Mouse (Mus musculus): ENCODE results near the gene Pxdn. TPM values are rescaled to one million over a fixed set of nuclear protein-coding genes. Genes with fewer than 3 reads are reported as not detected.

Gene Pxdn
- 10 to 100 TPM; 62.2 to 65.1 TPM for total RNA-seq (2021)

GRCm38 (mm10) chr12:29937308-29937707 is at the start of gene Pxdn:
Pxdn (plus strand) TSS chr12:29937608.
- DNase-seq (ENCODE audit: low spot score): no peak
- intact Hi-C loops (cut with DNase I): loop anchor here (5.0 kb wide), 1 partner anchor 85 kb away; no protein-coding TSS in a partner anchor

DNA sequence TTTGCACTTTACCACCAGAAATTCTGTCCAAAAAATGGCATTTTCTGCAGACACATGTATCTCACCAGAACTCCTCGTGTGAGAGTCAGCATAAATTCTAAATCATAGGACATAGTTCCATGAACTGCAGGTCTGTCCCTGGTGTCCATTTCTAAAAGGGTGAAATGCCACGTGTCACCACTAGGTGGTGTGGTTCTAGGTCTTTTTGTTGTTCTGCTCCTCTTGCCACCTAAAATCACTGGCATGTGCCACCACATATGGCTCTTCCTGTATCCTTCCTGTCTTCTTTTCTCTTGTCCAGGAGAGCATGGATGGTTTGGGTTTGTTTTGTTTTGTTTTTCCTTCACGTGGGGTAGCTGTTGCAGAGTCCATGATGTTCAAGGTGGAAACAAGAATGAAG is 42.7 kb upstream of the Pxdn start:
- no peak for DNase-seq (ENCODE audit: low spot score)
- intact Hi-C loops (cut with DNase I): no loop called here

DNA sequence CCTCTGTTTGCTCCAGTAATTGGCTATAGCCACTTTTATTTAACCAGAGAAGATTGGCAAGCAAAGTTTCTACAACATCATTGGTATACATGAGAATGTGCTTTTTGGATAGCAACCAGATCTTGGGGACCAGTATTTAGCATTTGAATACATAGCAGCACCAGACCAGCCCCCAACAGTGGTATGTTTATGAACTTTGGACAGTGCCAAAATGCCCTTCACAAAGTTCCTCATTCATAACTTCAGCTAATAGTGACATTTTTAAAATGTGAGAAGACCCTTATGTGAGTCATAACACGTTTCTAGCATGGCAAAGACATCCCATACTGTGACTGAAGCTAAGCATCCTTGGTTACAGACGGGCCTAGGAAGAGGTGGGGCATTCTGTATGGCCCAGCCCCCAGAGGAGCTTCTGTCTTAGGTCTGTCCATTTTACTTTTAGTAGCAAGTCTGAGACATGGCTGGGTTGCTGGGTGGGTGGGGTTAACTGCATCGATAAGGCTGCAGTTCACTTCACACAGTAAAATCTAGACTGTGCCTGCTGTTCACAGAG is 39.8 kb upstream of the Pxdn start:
- DNase-seq (ENCODE audit: low spot score): no peak
- intact Hi-C loops (cut with DNase I): no loop called here

GRCm38 (mm10) chr12:29904101-29904874 is 33.1 kb upstream of the Pxdn start:
- intact Hi-C loops (cut with DNase I): loop anchor here (10.0 kb wide), 1 partner anchor 471 kb away; the partner anchor contains the start of gene Sntg2
- no peak for DNase-seq (ENCODE audit: low spot score)

DNA sequence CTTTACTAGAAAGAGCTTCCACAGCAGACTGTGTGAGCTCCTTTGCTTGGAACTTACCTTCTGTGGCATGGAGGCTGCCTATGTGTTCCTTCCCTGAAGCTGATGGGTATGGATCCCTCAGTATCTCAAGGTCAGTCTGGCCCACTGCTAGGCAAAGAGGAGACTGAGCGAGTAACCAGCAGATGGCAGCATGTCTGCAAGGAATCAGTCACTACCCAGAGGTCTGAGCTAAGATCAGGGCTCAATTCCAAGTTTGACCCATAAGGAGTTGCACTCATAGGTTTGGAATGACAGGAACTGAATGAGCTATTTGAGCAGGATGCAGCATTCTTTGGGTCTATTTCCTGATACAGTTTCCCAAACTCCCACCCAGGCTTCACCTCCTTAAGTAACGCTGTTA is 30.4 kb upstream of the Pxdn start:
- DNase-seq (ENCODE audit: low spot score): peak; percentile 42
- intact Hi-C loops (cut with DNase I): loop anchor here (5.0 to 10.0 kb wide), 2 partner anchors 130 to 468 kb away; partner anchors contain the start of gene Sntg2

GRCm38 (mm10) chr12:29916139-29916538 is 21.3 kb upstream of the Pxdn start:
- intact Hi-C loops (cut with DNase I): loop anchor here (5.0 kb wide), 1 partner anchor 646 kb away; no protein-coding TSS in a partner anchor
- DNase-seq (ENCODE audit: low spot score): no peak

DNA sequence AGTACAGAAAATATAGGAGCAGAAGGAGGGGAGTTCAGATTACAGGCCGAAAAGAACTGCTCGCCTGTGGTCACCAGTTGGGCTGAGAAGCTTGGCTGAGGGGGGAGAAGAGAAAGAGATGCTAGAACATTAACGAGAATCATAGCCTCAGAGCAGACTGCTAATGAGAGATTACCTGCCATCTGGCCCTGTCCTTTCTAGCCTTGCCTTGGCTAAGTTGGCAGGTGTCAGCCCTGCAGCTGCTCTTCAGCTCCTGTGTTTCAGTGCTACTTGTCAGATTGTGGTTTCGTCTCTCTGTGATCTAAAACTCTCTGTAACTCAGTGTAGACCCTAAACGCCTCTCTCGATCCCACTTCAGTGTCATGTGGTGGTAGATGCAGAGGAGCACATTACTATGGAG is 20.6 kb upstream of the Pxdn start:
- no peak for DNase-seq (ENCODE audit: low spot score)
- intact Hi-C loops (cut with DNase I): loop anchor here (5.0 kb wide), 1 partner anchor 645 kb away; no protein-coding TSS in a partner anchor

- intact Hi-C loops (cut with DNase I): loop anchor here (10.0 kb wide), 1 partner anchor 445 kb away; no protein-coding TSS in a partner anchor
- no peak for DNase-seq (ENCODE audit: low spot score)
Measured at GRCm38 (mm10) chr12:29920298-29920697, 17.1 kb upstream of the Pxdn start.

- intact Hi-C loops (cut with DNase I): loop anchor here (10.0 kb wide), 1 partner anchor 443 kb away; no protein-coding TSS in a partner anchor
- no peak for DNase-seq (ENCODE audit: low spot score)
Measured at GRCm38 (mm10) chr12:29921481-29921880, 15.9 kb upstream of the Pxdn start.

- DNase-seq (ENCODE audit: low spot score): no peak
- intact Hi-C loops (cut with DNase I): loop anchor here (1.0 to 10.0 kb wide), 3 partner anchors 52 to 438 kb away; no protein-coding TSS in a partner anchor
Measured at GRCm38 (mm10) chr12:29926896-29927295, 10.5 kb upstream of the Pxdn start.

- intact Hi-C loops (cut with DNase I): no loop called here
- no peak for DNase-seq (ENCODE audit: low spot score)
Measured at GRCm38 (mm10) chr12:29930591-29930990, 6.8 kb upstream of the Pxdn start.

DNA sequence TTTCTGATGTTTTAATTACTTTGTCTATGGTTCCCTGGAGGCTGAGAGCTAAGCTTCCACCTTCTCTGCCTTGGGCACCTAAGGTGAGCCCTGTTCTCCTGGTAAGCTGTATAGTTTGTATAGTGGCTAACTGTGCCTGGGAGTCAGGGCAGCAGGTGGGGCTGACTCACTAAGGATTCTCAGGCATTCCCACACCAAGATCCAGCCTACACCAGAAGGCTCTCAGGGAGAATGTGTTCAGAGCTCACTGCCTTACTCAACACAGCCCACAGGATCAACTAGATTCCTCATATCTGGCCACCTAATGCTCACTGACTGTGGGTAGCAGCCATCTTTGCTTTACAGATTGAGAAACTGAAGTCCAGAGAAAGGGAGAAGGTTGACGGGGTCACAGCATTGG is 4.5 kb upstream of the Pxdn start:
- no peak for DNase-seq (ENCODE audit: low spot score)
- intact Hi-C loops (cut with DNase I): no loop called here

DNA sequence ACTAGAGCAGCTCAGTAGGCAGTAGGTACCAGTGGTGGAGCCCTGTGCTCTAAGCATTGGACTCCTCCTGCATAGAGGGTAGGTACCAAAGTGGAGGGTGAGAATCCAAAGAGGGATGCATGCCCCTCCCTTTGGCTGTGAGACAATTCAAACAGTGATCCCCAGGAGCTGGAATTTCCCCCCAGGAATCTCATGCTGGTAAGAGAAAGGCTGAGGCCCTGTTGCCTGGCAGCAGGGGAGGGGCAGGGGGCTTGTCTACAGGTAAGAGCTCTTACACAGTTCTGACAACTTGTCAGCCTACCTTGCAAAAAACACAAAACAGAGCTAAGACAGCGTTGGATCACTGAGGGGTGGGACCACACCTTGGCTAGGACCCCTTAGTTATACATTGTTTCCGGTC is 3.9 kb upstream of the Pxdn start:
- intact Hi-C loops (cut with DNase I): no loop called here
- DNase-seq (ENCODE audit: low spot score): no peak

DNA sequence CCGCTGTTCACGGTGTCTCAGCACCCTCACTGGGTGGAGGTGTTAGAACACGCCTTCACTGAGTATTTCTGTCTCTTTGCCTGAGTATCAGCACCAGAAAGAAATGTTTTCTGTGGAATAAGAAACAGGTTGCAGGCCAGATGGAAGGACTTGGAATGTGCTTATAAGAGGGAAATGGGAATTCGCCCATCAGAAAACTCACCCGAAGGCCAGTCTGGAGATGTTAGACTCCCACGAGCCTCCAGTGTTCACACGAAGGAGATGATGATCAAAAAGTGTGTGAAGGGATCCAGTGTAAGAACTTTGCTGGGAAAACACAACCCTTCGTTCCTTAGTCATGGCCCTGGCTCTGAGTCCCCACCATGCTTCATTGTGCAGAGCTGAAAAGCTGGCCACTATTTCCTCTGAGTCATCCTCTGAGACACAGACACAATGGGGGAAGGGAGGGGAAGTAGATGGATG is 3.3 kb upstream of the Pxdn start:
- intact Hi-C loops (cut with DNase I): no loop called here
- peak; percentile 34 for DNase-seq (ENCODE audit: low spot score)

DNA sequence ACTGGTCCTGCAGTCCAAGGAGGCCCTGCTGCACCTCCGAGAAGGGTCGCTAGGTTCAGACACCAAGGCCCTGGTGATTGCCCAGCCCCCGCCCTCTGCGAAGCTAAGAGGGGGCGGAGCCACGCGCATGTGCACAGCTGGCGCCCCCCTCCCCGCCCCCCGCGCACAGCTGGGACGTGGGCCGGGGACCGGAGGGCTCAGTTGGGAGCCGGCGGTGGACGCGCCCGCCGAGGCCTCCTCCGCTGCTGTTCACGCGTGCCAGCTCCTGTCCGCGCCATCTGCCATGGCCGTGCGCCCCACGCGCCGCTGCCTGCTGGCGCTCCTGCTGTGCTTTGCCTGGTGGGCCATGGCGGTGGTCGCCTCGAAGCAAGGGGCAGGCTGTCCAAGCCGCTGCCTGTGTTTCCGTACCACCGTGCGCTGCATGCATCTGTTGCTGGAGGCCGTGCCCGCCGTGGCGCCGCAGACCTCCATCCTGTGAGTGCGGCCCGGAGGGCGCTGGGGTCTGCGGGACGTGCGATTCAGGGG is 505 bp downstream of the Pxdn start:
- intact Hi-C loops (cut with DNase I): loop anchor here (2.0 to 5.0 kb wide), 2 partner anchors 15 to 84 kb away; no protein-coding TSS in a partner anchor
- DNase-seq (ENCODE audit: low spot score): peak; percentile 58

GRCm38 (mm10) chr12:29938376-29939041 is 1.1 kb downstream of the Pxdn start:
- intact Hi-C loops (cut with DNase I): loop anchor here (2.0 to 5.0 kb wide), 2 partner anchors 14 to 84 kb away; no protein-coding TSS in a partner anchor

GRCm38 (mm10) chr12:29939261-29939671 is 1.9 kb downstream of the Pxdn start:
- peak; percentile 46 for DNase-seq (ENCODE audit: low spot score)
- intact Hi-C loops (cut with DNase I): loop anchor here (2.0 to 5.0 kb wide), 2 partner anchors 14 to 83 kb away; no protein-coding TSS in a partner anchor

More at GRCm38 (mm10) chr12:29938376-29939041, 1.1 kb downstream of the Pxdn start:
- peak; percentile 59 for DNase-seq (ENCODE audit: low spot score)

- intact Hi-C loops (cut with DNase I): loop anchor here (2.0 kb wide), 1 partner anchor 16 kb away; no protein-coding TSS in a partner anchor
- no peak for DNase-seq (ENCODE audit: low spot score)
Measured at GRCm38 (mm10) chr12:29942435-29942834, 5.0 kb downstream of the Pxdn start.

DNA sequence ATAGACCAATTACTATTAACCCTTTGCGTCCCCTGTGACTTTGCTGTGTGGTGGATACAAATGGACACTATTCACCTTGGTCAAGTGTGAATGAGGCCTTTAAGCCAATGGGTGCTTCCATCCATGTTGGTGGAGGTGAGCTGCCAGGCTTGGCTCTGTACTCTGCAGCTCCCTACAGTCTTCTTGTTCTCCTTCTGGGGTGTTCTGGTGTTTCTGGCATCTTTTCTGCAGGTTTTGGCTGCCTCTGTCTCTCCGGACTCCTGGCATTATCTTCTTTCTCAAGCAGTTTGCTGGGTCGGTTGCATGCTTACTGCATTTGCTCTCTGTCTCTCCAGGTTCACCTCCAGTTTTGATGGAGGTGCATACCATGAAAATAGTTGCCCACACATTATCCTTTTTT is 7.2 kb downstream of the Pxdn start:
- DNase-seq (ENCODE audit: low spot score): no peak
- intact Hi-C loops (cut with DNase I): no loop called here
